Mouse (Mus musculus): ENCODE data around the gene Sept6. TPM values are rescaled to one million over a fixed set of nuclear protein-coding genes. Genes with fewer than 3 reads are reported as not detected.

Gene Sept6
- total and polyA plus RNA-seq, 3 experiments: 94.1 to 180 (median 98.8) TPM

DNA sequence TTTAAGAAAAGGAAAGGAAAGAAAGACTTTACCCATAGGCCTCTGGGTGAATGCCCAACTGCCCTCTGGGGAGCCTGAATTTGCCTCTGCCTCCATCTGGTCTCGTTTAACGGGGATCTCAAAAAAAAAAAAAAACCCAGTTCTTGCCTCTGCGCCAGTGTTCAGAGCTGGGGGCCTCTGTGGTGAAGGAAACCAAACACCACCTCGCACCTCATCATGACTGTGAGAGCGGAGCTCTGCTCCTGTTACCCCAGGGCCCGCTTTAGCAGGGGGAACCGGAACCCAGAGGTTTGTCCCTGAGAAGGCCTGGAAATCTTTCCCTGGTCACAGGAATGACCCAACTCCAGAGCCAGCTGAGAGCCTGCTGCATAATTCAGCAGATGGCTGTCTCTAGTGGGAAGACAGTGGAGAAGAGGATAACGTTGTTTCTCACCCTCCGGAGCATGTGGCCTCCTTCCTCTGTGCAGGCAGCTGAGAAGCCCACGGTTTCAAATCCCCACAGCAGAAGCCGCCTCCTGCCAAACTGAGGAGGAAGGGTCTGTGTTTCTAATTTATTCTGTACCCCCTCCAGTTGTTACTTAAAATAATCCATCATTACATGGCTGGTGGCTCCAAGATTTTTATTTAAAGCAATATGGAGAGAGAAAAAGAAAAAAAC is 7.8 kb downstream of the Sept6 start (continued):
- 0 out of 2 replicates have a peak, but pooled peaks have one; percentile 65 for TF ChIP-seq MAZ (IDR thresholded peaks at IDR 0.05; ENCODE audit: low read depth, low read length)

- Histone ChIP-seq H3K4me3 (replicated peaks in 1 of 3; ENCODE audit: low read depth in 2 of 3, low read length in 2 of 3, poor library complexity in 1 of 3) (peak overlapping the region; percentile 2 to 31 (median 13)), H3K27ac (ENCODE audit: insufficient read depth, low read depth) (peak overlapping the region; percentile 98), H3K4me2 (ENCODE audit: insufficient read depth, low read depth, poor library complexity, severe bottlenecking) (peak overlapping the region; percentile 69), H3K9ac (ENCODE audit: insufficient read depth, low read depth) (peak overlapping the region; percentile 78), H3K27me3 (replicated peaks) (no peaks in the 10 kb centered on the region), H3K9me3 (replicated peaks; ENCODE audit: low read length) (no peaks in the 10 kb centered on the region), H3K36me3 (replicated peaks in 1 of 2; ENCODE audit: control insufficient read depth in 1 of 2, insufficient read depth in 1 of 2, low read length in 1 of 2) (no peaks in the 10 kb centered on the region), H3K4me1 (ENCODE audit: control insufficient read depth in 1 of 2, insufficient read depth in 2 of 2) (peaks cover 8 to 21% of the 10 kb centered on the region in 2 experiments), H3K79me2 (replicated peaks; ENCODE audit: control insufficient read depth, extremely low read depth, insufficient read depth, poor library complexity, severe bottlenecking) (peaks cover 73% of the 10 kb centered on the region)
- in situ Hi-C loops (cut with MboI; ENCODE audit: low pct_ligation_motif_present, low pct_unique_long_range_greater_than_20kb, low sequenced_read_pairs): no loop called here
- TF ChIP-seq NELFE (IDR thresholded peaks at IDR 0.05; ENCODE audit: low read depth, low read length) (peak; percentile 18; the same call in 1 of the 2 replicates), CHD1 (IDR thresholded peaks at IDR 0.05; ENCODE audit: low read depth, low read length) (no peak), POLR2A (IDR thresholded peaks at IDR 0.05; ENCODE audit: low read depth, low read length) (peak; percentile 68), MYC (IDR thresholded peaks at IDR 0.05; ENCODE audit: low read depth, low read length) (no peak), ZMIZ1 (IDR thresholded peaks at IDR 0.05; ENCODE audit: low read depth, low read length) (peak; percentile 96), TBP (conservative IDR thresholded peaks at IDR 0.05; ENCODE audit: low read depth, low read length) (peak; percentile 86), ZNF384 (IDR thresholded peaks at IDR 0.05; ENCODE audit: low read depth, low read length) (no peak)
- dilution Hi-C loops (cut with MboI; ENCODE audit: extremely low pct_ligation_motif_present, extremely low pct_unique_long_range_greater_than_20kb, low sequenced_read_pairs): no loop called here
- DNase-seq (ENCODE audit: extremely low read depth): peak; percentile 45
These were observed 8.5 kb downstream of the Sept6 start for GRCm38 (mm10) chrX:36982892-36983653.

GRCm38 (mm10) chrX:36980563-36981187 is 10.9 kb downstream of the Sept6 start:
- peak overlapping the region; percentile 20 to 52 (median 34) for H3K4me3 ChIP-seq (replicated peaks in 1 of 3; ENCODE audit: low read depth in 2 of 3, low read length in 2 of 3, poor library complexity in 1 of 3)

More at GRCm38 (mm10) chrX:36980563-36981187, 10.9 kb downstream of the Sept6 start:
- Histone ChIP-seq H3K9ac (ENCODE audit: insufficient read depth, low read depth) (peak overlapping the region; percentile 71), H3K27ac (ENCODE audit: insufficient read depth, low read depth) (peak overlapping the region; percentile 75), H3K9me3 (replicated peaks; ENCODE audit: low read length) (no peaks in the 10 kb centered on the region), H3K27me3 (replicated peaks) (no peaks in the 10 kb centered on the region), H3K36me3 (replicated peaks in 1 of 2; ENCODE audit: control insufficient read depth in 1 of 2, insufficient read depth in 1 of 2, low read length in 1 of 2) (peaks cover 4 to 20% of the 10 kb centered on the region in 2 experiments), H3K79me2 (replicated peaks; ENCODE audit: control insufficient read depth, extremely low read depth, insufficient read depth, poor library complexity, severe bottlenecking) (peaks cover 69% of the 10 kb centered on the region), H3K4me1 (ENCODE audit: control insufficient read depth in 1 of 2, insufficient read depth in 2 of 2) (peaks cover 11 to 26% of the 10 kb centered on the region in 2 experiments), H3K4me2 (ENCODE audit: insufficient read depth, low read depth, poor library complexity, severe bottlenecking) (peak overlapping the region; percentile 84)
- peak; percentile 47 for DNase-seq (ENCODE audit: extremely low read depth)
- in situ Hi-C loops (cut with MboI; ENCODE audit: low pct_ligation_motif_present, low pct_unique_long_range_greater_than_20kb, low sequenced_read_pairs): no loop called here
- dilution Hi-C loops (cut with MboI; ENCODE audit: extremely low pct_ligation_motif_present, extremely low pct_unique_long_range_greater_than_20kb, low sequenced_read_pairs): no loop called here
- TF ChIP-seq BHLHE40 (IDR thresholded peaks at IDR 0.05; ENCODE audit: low read depth, low read length): peak; percentile 59
- TF ChIP-seq SIN3A (IDR thresholded peaks at IDR 0.05; ENCODE audit: low read length): peak; percentile 9; the same call in 1 of the 2 replicates
- TF ChIP-seq ZMIZ1 (IDR thresholded peaks at IDR 0.05; ENCODE audit: low read depth, low read length): no peak
- peak; percentile 57 for TF ChIP-seq EP300 (IDR thresholded peaks at IDR 0.05; ENCODE audit: low read length)

All from CH12.LX (cell line).